Mouse (Mus musculus): ENCODE results near the gene Fam189a2. TPM values are rescaled to one million over a fixed set of nuclear protein-coding genes. Genes with fewer than 3 reads are reported as not detected.

The Fam189a2 gene
- polyA plus RNA-seq, 1 experiment from 2014 or later, result 0.88 TPM

DNA sequence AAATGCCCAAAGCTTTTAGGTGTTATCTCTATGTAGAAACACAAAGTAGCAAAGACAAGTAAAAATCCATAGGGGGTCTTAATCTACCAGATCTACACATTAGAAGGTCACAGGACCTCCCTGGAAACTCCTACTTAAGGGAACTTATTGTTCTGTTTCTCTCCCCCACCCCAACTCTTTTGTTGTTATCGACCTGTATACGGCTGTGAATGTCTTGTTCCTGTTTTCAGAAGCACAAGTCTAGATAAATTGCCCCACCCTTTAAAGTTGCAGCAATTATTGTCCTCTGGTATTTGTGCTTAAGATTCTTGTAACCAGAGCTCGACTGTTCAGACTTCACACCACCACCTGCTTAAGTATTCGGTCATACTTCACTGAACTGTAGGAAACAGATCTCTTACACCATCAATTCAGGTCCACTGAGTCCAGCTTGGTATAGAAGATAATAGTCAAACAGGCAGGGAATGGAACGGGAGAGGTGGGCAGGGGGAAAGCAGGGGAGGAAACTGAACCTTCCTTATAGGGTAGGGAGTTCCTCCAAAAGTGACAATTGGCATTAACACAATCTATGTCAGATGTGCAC lies 1.9 kb upstream of the Fam189a2 start:
- no peak overlapping the region for H3K4me2 ChIP-seq (ENCODE audit: low read depth, low read length)
- no peak for ATAC-seq

DNA sequence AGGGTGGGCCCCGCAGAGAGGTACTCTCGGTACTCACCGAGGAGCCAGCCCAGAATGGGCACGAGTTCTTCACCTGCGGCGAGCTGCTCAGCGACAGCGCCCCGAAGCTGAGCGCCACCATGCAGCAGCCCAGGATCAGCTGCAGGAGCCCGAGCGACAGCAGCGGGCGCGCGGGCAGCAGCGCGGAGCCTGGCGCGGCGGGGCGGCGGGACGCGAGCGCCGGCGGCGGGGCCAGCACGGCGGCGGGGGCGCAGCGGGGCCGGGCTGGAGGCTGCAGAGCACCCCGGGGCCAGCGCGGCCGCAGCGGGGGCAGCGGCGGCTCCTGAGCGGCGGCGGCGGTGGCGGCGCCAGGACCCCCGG lies 328 bp downstream of the Fam189a2 start:
- under 1% methylated on average over 42 of the region's 49 CpGs for WGBS
- Histone ChIP-seq H3K9me3 (ENCODE audit: control insufficient read depth, low read length) (no peaks in the 10 kb centered on the region), H3K36me3 (ENCODE audit: control insufficient read depth, insufficient read depth, low read length) (no peaks in the 10 kb centered on the region), H3K4me3 (ENCODE audit: low read length) (peak overlapping the region; percentile 73), H3K4me1 (ENCODE audit: control insufficient read depth, insufficient read depth, low read length) (peaks cover 7% of the 10 kb centered on the region; the same call in 1 of the 2 replicates), H3K27me3 (replicated peaks; ENCODE audit: control insufficient read depth, insufficient read depth, low read length) (peaks cover 19% of the 10 kb centered on the region), H3K27ac (ENCODE audit: low read length) (no peak overlapping the region), H3K4me2 (ENCODE audit: low read depth, low read length) (peak overlapping the region; percentile 95), H3K9ac (ENCODE audit: low read depth, low read length) (peak overlapping the region; percentile 80)
- ATAC-seq, result peak; percentile 75

More for the DNA sequence above, 1.9 kb upstream of the Fam189a2 start:
- Histone ChIP-seq H3K9ac (ENCODE audit: low read depth, low read length) (no peak overlapping the region), H3K27ac (ENCODE audit: low read length) (no peak overlapping the region), H3K36me3 (ENCODE audit: control insufficient read depth, insufficient read depth, low read length) (no peaks in the 10 kb centered on the region), H3K9me3 (ENCODE audit: control insufficient read depth, low read length) (no peaks in the 10 kb centered on the region), H3K4me1 (ENCODE audit: control insufficient read depth, insufficient read depth, low read length) (peaks cover 7% of the 10 kb centered on the region; the same call in 1 of the 2 replicates), H3K4me3 (ENCODE audit: low read length) (no peak overlapping the region), H3K27me3 (replicated peaks; ENCODE audit: control insufficient read depth, insufficient read depth, low read length) (peaks cover 19% of the 10 kb centered on the region)
- 49% methylated on average over 5 of the region's 5 CpGs for WGBS

DNA sequence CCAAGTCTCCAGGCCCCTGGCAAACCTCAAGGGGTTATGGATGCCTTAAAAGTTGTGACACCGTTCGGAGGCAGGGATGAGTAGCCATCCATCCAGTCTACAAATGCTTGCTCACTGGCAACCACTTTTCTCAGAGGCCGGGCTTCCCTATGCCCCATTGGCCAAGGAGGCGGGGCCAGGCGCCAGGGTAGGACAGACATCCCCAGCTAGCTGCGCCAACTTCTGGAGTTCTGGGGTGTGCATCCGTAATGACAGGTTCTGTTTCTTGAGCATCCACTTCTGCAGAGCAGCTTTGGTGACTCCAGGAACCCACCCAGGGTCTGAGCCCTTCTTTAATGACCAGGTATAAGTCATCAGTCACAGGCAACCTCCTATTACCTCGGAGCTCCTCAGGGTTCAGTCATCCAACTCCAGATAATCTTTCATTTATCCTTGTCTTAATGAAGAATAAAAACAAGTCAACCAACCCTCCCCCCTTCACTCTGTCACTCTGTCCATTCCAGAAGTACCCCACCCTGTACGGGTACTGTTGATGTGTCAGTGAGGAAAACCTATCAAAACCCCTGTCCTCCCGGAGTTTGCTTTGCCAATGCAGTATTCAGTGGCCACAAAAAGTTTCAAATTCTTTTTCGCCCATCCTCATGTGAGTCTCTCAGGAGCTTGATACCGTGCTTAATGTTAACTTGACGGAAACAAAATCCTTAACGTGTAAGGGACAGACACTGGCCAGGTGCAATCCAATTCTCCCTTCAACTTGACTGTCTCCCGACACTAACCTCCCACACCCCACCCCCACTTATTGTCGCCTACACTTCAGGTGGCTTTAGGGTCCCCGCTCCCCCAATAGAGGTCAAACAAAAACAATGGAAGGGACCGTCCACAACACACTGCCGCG lies 956 bp downstream of the Fam189a2 start:
- H3K27ac ChIP-seq (ENCODE audit: low read length), result no peak overlapping the region
- no peaks in the 10 kb centered on the region for H3K36me3 ChIP-seq (ENCODE audit: control insufficient read depth, insufficient read depth, low read length)
- H3K4me3 ChIP-seq (ENCODE audit: low read length), result peak overlapping the region; percentile 73
- 17% methylated on average over 20 of the region's 20 CpGs for WGBS
- H3K27me3 ChIP-seq (replicated peaks; ENCODE audit: control insufficient read depth, insufficient read depth, low read length), result peaks cover 19% of the 10 kb centered on the region
- H3K9ac ChIP-seq (ENCODE audit: low read depth, low read length), result peak overlapping the region; percentile 80
- H3K4me2 ChIP-seq (ENCODE audit: low read depth, low read length), result peak overlapping the region; percentile 95
- H3K9me3 ChIP-seq (ENCODE audit: control insufficient read depth, low read length), result no peaks in the 10 kb centered on the region
- peaks cover 7% of the 10 kb centered on the region; the same call in 1 of the 2 replicates for H3K4me1 ChIP-seq (ENCODE audit: control insufficient read depth, insufficient read depth, low read length)
- peak; percentile 43; the same call in 1 of the 2 replicates for ATAC-seq

DNA sequence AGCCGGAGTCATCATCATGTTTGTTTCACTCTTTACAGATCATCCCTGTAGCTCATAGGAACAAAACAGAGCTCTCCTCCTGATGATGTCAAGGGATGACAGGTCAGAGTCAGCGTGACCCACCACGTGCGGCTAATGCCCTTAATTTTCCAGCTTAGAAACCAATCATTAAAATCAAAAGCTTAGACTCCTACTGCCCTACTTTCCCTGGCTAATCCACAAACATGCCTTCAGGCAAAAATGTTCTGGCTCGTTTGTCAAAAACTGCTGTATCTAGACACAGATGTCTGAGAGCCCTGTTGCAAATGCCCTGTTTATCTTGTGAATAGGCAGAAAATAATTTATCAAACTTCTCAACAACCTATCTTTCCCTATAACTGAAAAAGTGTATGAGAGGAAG lies 4.9 kb downstream of the Fam189a2 start:
- 77% methylated on average over 5 of the region's 5 CpGs for WGBS
- no peak overlapping the region for H3K9ac ChIP-seq (ENCODE audit: low read depth, low read length)
- H3K4me1 ChIP-seq (ENCODE audit: control insufficient read depth, insufficient read depth, low read length), result peaks cover 7% of the 10 kb centered on the region; the same call in 1 of the 2 replicates
- no peak overlapping the region for H3K4me3 ChIP-seq (ENCODE audit: low read length)
- ATAC-seq, result no peak
- no peaks in the 10 kb centered on the region for H3K36me3 ChIP-seq (ENCODE audit: control insufficient read depth, insufficient read depth, low read length)
- peaks cover 11% of the 10 kb centered on the region; the same call in 1 of the 2 replicates for H3K27me3 ChIP-seq (replicated peaks; ENCODE audit: control insufficient read depth, insufficient read depth, low read length)
- no peak overlapping the region for H3K4me2 ChIP-seq (ENCODE audit: low read depth, low read length)
- H3K27ac ChIP-seq (ENCODE audit: low read length), result no peak overlapping the region
- H3K9me3 ChIP-seq (ENCODE audit: control insufficient read depth, low read length), result no peaks in the 10 kb centered on the region

DNA sequence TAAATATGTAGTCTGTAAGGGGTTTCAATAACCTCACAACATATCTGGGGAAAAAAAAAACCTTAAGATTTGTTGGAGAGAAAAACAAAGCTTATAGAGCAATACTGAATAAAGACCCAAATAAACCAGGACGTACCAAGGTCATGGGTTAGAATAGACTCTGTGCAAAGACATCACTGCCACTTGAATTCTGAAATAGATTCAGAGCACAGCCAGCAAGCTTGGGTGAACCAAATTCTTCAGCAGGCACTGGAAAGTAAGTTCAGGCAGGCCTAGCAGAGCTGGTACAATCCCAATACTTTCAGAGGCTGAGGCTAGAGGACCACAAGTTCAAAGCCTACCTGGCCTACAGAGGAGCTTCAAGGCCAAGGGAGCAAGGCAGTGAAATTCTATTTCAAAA lies 6.2 kb downstream of the Fam189a2 start:
- ATAC-seq, result no peak
- H3K27ac ChIP-seq (ENCODE audit: low read length), result no peak overlapping the region
- 82% methylated on average over 1 of the region's 1 CpGs for WGBS
- no peak overlapping the region for H3K4me3 ChIP-seq (ENCODE audit: low read length)
- H3K9me3 ChIP-seq (ENCODE audit: control insufficient read depth, low read length), result no peaks in the 10 kb centered on the region
- H3K4me2 ChIP-seq (ENCODE audit: low read depth, low read length), result no peak overlapping the region
- peaks cover 3% of the 10 kb centered on the region; the same call in 1 of the 2 replicates for H3K4me1 ChIP-seq (ENCODE audit: control insufficient read depth, insufficient read depth, low read length)
- no peaks in the 10 kb centered on the region for H3K36me3 ChIP-seq (ENCODE audit: control insufficient read depth, insufficient read depth, low read length)
- peaks cover 3% of the 10 kb centered on the region; the same call in 1 of the 2 replicates for H3K27me3 ChIP-seq (replicated peaks; ENCODE audit: control insufficient read depth, insufficient read depth, low read length)
- H3K9ac ChIP-seq (ENCODE audit: low read depth, low read length), result no peak overlapping the region

DNA sequence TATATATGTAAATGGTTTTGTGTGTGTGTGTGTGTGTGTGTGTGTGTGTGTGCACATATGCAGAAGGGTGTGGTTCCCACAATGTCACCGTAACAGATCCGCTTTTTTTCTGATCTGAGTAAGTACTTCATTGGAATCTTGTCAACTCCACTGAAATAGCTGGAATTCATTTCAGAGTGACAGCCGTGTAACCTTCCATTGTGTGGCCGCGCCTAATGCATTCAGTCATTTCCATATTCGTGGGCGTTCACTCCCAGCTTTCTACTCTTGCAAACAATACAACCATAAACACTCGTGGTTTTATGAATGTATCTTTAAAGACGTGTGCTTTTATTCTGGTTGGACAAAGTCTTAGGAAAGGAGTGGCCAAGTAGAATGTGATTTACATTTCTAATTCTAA lies 6.7 kb downstream of the Fam189a2 start:
- Histone ChIP-seq H3K4me1 (ENCODE audit: control insufficient read depth, insufficient read depth, low read length) (no peaks in the 10 kb centered on the region), H3K9ac (ENCODE audit: low read depth, low read length) (no peak overlapping the region), H3K4me3 (ENCODE audit: low read length) (no peak overlapping the region), H3K27me3 (replicated peaks; ENCODE audit: control insufficient read depth, insufficient read depth, low read length) (no peaks in the 10 kb centered on the region), H3K36me3 (ENCODE audit: control insufficient read depth, insufficient read depth, low read length) (no peaks in the 10 kb centered on the region), H3K27ac (ENCODE audit: low read length) (no peak overlapping the region), H3K9me3 (ENCODE audit: control insufficient read depth, low read length) (no peaks in the 10 kb centered on the region), H3K4me2 (ENCODE audit: low read depth, low read length) (no peak overlapping the region)
- ATAC-seq, result no peak
- 66% methylated on average over 9 of the region's 9 CpGs for WGBS

DNA sequence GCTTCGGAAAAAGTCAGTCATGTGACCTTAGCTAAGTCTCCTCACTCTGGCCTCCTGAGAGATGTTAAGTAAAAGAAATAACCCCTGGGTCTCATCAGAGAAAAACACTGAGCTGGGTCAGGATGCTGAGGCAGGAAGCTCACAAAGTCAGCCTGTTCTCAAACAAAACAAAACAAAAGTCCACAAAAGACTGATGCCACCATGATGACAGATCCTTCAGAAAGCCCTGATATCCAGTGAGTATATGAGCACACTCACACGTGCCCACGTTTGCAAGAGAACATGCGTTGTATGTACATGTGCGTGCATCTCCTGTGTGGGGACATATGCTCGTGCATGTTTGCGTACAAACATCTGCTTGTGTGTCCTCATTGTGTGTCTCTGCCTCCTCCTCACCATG lies 7.5 kb downstream of the Fam189a2 start:
- Histone ChIP-seq H3K9me3 (ENCODE audit: control insufficient read depth, low read length) (no peaks in the 10 kb centered on the region), H3K4me2 (ENCODE audit: low read depth, low read length) (no peak overlapping the region), H3K9ac (ENCODE audit: low read depth, low read length) (no peak overlapping the region), H3K27me3 (replicated peaks; ENCODE audit: control insufficient read depth, insufficient read depth, low read length) (no peaks in the 10 kb centered on the region), H3K4me3 (ENCODE audit: low read length) (no peak overlapping the region), H3K27ac (ENCODE audit: low read length) (no peak overlapping the region), H3K4me1 (ENCODE audit: control insufficient read depth, insufficient read depth, low read length) (no peaks in the 10 kb centered on the region), H3K36me3 (ENCODE audit: control insufficient read depth, insufficient read depth, low read length) (no peaks in the 10 kb centered on the region)
- 79% methylated on average over 7 of the region's 7 CpGs for WGBS
- no peak for ATAC-seq

DNA sequence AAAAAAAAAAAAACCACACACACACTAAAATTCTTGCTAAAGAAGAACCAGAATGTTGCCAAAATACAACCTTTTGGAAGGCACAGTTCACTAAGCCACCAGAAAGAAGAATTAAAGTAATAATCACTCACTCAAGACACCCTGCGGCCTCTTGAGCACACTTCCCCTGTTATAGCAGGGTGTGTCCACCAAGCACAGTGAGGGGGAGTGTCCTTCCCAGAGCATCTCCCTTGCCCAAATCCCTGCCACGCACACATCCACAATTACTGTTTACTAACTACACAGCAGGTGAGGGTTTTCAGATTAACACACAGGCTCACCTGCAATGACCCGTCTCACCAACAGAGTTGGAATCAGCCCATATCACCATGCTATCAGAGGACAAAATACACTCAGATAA lies 8.0 kb downstream of the Fam189a2 start:
- H3K27ac ChIP-seq (ENCODE audit: low read length), result no peak overlapping the region
- H3K4me1 ChIP-seq (ENCODE audit: control insufficient read depth, insufficient read depth, low read length), result no peaks in the 10 kb centered on the region
- ATAC-seq, result peak; percentile 24; the same call in 1 of the 2 replicates
- H3K36me3 ChIP-seq (ENCODE audit: control insufficient read depth, insufficient read depth, low read length), result no peaks in the 10 kb centered on the region
- WGBS, result 61% methylated on average over 3 of the region's 3 CpGs
- no peak overlapping the region for H3K9ac ChIP-seq (ENCODE audit: low read depth, low read length)
- H3K27me3 ChIP-seq (replicated peaks; ENCODE audit: control insufficient read depth, insufficient read depth, low read length), result no peaks in the 10 kb centered on the region
- no peaks in the 10 kb centered on the region for H3K9me3 ChIP-seq (ENCODE audit: control insufficient read depth, low read length)
- H3K4me2 ChIP-seq (ENCODE audit: low read depth, low read length), result no peak overlapping the region
- no peak overlapping the region for H3K4me3 ChIP-seq (ENCODE audit: low read length)

DNA sequence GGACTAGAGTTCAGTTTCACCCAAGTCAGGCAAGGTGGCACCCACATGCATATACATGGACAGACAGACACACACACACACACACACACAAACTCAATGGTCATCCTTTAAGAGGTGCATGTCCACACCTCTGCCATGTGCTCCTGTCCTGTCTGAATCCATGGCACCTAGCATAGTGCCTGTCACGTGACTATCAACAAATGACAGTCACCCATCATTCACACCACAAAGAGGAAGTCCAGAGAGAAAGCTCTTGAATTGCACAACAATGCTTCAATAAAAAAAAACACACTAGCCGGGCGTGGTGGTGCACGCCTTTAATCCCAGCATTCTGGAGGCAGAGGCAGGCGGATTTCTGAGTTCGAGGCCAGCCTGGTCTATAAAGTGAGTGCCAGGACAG lies 8.5 kb downstream of the Fam189a2 start:
- no peaks in the 10 kb centered on the region for H3K9me3 ChIP-seq (ENCODE audit: control insufficient read depth, low read length)
- no peaks in the 10 kb centered on the region for H3K36me3 ChIP-seq (ENCODE audit: control insufficient read depth, insufficient read depth, low read length)
- H3K4me3 ChIP-seq (ENCODE audit: low read length), result no peak overlapping the region
- H3K4me1 ChIP-seq (ENCODE audit: control insufficient read depth, insufficient read depth, low read length), result peaks cover 3% of the 10 kb centered on the region
- H3K4me2 ChIP-seq (ENCODE audit: low read depth, low read length), result no peak overlapping the region
- ATAC-seq, result no peak
- H3K27ac ChIP-seq (ENCODE audit: low read length), result no peak overlapping the region
- WGBS, result 81% methylated on average over 6 of the region's 6 CpGs
- H3K9ac ChIP-seq (ENCODE audit: low read depth, low read length), result no peak overlapping the region
- H3K27me3 ChIP-seq (replicated peaks; ENCODE audit: control insufficient read depth, insufficient read depth, low read length), result no peaks in the 10 kb centered on the region

Data from intestine, embryonic 16.5 days (tissue).